Mouse (Mus musculus) inflammation-experienced regulatory T-cells, adult 16 weeks (primary cell): ENCODE results near the gene Eid3. TPM values are rescaled to one million over a fixed set of nuclear protein-coding genes. Genes with fewer than 3 reads are reported as not detected.

Source experiments
- polyA plus RNA-seq: library from polyadenylated mRNA; unstranded; fragments of 100-300 nt; shearing (Covaris generic); gene quantifications from one replicate; pipeline ENCODE4 v1.2.1, GENCODE M21; 2017

Eid3 gene
- not detected for polyA plus RNA-seq

GRCm38 (mm10) chr10:82866356-82866755 lies at the start of gene Eid3:
Gene Eid3, plus strand, starts transcription at chr10:82866626.

GRCm38 (mm10) chr10:82833926-82834325 lies 32.5 kb upstream of the Eid3 start, which contains the start of gene Txnrd1:
Gene Txnrd1, plus strand, starts transcription at chr10:82833951.

Other genes with a start within 250 kb of the Eid3 start
- gene 1190007I07Rik, start 243.4 kb upstream of the Eid3 start, polyA plus RNA-seq, result 39.9 TPM
- 33.9 TPM for gene Tdg, start 236.8 kb upstream of the Eid3 start, polyA plus RNA-seq
- gene Glt8d2, start 176.0 kb upstream of the Eid3 start, polyA plus RNA-seq, result 1.5 TPM
- 45.1 TPM for gene Hcfc2, start 170.5 kb upstream of the Eid3 start, polyA plus RNA-seq
- 68.4 TPM for gene Nfyb, start 102.5 kb upstream of the Eid3 start, polyA plus RNA-seq
- gene Txnrd1, start 32.7 kb upstream of the Eid3 start, polyA plus RNA-seq, result 51.9 TPM
- 0.22 TPM for gene Chst11, start 118.9 kb downstream of the Eid3 start, polyA plus RNA-seq